Mouse (Mus musculus): ENCODE measurements around the gene Kank1.

DNA sequence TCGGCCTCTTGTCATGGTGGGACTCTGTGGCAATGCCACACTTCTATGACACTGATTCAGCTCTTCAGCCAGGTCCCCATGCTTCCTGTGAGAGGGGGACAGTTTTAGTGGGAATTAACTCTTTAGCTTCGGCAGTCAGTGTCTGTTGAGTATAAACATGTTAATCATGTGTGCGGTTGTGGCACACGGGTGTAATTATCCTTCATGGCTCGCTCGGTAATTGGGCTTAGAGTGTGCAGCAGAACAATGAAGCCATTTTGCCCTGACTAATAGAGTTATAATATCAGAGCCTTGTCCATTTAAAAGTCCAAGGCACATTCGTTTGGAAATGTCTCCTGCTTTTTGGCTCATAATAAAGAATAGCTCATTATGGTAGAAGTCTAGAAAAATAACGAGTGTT, 164.7 kb downstream of the Kank1 start:
- TF ChIP-seq TAL1 (IDR thresholded peaks at IDR 0.05; ENCODE audit: low read length) (no peak), GATA1 (IDR thresholded peaks at IDR 0.05; ENCODE audit: low read length) (no peak)
